Mouse (Mus musculus) retina, adult 2 months (tissue): ENCODE results near the gene Krt10.

ENCODE experiments used
- DNase-seq: peaks from one replicate; pipeline ENCODE4 v3.0.0-alpha.2; 2012; ENCODE audit warnings: low read depth, low spot score

Krt10 gene

GRCm38 (mm10) chr11:99374803-99375202, 14.4 kb downstream of the Krt10 start, which contains the start of gene Krt28:
TSS of gene Krt28 (minus strand) at chr11:99374903.
- no peak for DNase-seq

DNA sequence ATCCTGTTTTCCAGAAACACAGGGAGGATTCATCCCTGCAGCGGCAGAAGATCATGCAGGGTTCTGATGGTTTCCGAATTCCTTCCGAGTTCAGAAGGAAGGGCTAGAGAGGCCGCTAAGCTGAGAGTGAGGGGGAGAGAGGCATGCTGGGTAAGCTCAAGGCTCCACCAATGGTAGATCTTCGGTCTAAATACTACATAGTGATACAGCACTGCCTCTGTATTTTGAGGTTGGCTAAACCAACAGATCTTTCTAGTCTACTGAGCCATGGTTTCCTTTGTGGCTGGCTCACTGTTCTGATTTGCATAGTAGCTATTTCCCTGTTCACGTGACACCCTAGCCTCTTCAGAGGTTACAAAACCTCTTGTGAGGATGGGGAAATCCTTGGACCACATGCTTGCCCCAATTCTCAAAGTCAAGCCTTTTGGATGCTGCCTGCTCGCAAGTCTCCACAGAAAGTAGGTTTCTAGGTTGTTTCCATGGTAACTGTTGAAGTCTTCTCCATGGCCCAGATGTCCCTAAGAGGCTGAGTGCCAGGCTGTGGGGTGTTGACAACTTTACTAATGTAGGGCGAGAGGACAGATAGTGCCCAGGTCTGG, 19.2 kb downstream of the Krt10 start:
- DNase-seq, result no peak

GRCm38 (mm10) chr11:99369229-99369628, 19.9 kb downstream of the Krt10 start:
- no peak for DNase-seq

DNA sequence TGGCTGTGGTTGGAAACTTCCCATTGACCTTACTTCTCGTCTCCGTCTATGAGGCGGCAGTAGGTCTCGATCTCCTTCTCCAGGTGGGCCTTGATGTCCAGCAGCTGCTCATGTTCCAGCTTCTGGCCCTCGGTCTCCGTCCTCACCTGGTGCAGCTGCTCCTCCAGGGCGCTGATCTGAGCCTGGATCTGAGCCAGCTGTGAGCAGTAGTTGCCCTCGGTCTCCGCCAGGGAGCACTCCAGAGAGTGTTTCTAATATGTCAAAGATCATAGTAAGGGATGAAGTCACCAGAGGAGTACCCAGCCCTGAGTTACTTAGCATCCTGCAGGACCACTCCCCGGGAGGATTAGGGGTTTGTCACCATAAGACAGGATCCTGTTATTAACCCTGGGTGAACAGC, 22.4 kb downstream of the Krt10 start:
- DNase-seq, result no peak

DNA sequence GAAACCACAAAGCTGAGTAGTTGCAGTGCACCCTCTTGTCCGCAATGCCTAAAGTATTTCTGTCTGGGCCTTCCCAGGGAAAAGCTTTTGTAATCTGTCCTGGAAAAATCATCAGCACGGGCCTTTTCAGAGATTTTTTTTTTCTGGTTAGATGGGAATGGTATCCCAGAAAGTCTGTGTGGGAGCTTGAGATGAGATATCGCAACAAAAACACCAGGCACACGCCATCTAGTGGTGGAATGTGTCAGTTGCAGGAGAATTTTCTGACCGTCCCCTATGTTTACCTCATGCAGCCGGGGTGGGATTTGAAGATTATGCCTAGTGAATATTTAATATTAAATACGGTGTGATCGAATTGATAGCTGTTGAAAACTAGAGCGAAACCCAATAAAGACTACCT, 24.8 kb downstream of the Krt10 start:
- DNase-seq, result no peak

DNA sequence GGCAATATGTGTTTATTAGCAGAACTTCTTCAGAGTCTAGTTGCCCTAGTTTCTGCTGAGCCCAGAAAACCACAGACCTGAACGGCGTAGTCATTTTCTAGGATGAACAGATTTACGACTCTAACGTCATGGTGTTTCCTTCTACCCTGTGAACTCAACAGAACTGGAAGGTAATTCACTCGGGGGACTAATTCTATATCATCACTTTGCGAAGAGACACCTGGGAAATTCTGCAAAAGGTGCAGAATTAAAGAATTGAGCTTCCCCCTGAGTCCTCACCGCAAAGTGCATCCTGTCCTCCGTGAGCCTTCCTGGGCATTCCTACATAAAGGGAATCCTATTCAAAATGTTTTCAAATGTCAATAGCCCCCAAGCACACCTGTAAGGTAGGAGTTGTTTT, 27.7 kb downstream of the Krt10 start:
- DNase-seq, result no peak

GRCm38 (mm10) chr11:99351004-99351403, 38.2 kb downstream of the Krt10 start, which contains the start of gene Krt27:
TSS of gene Krt27 (minus strand) at chr11:99351104.
- no peak for DNase-seq

- no peak for DNase-seq
These were observed 49.8 kb downstream of the Krt10 start for GRCm38 (mm10) chr11:99339299-99339847.

- no peak for DNase-seq
These were observed 51.3 kb downstream of the Krt10 start, which contains the start of gene Krt26 for GRCm38 (mm10) chr11:99337866-99338265. TSS of gene Krt26 (minus strand) at chr11:99337966.
